Mouse (Mus musculus) stomach, embryonic 14.5 days (tissue): ENCODE data around the gene Atxn1. TPM values are rescaled to one million over a fixed set of nuclear protein-coding genes. Genes with fewer than 3 reads are reported as not detected.

Experiments
- ATAC-seq: fragments of 200-750 bp; cut with Nextera tagmentation; 2 replicates; pipeline ENCODE4 v1.8.0; 2017; ENCODE audit warnings: low read depth, moderate TSS enrichment; ENCODE audit not compliant: insufficient number of reproducible peaks, insufficient read depth, low FRiP score
- H3K27ac ChIP-seq: fragments of 300-500 bp; sonication (generic); 2 replicates; pipeline ENCODE4 v1.5.1; 2014; ENCODE audit warnings: mild to moderate bottlenecking, low read length, moderate library complexity, mixed read lengths
- H3K27me3 ChIP-seq: fragments of 300-500 bp; sonication (generic); 2 replicates; pipeline ENCODE4 v1.6.1; 2014; ENCODE audit warnings: low read length, control low read depth, mixed read lengths; ENCODE audit not compliant: control insufficient read depth, insufficient read depth
- H3K36me3 ChIP-seq: fragments of 300-500 bp; sonication (generic); 2 replicates; pipeline ENCODE4 v1.6.1; 2014; ENCODE audit warnings: mild to moderate bottlenecking, control low read depth, low read length, moderate library complexity, mixed read lengths; ENCODE audit not compliant: control insufficient read depth, insufficient read depth
- H3K4me1 ChIP-seq: fragments of 300-500 bp; sonication (generic); 2 replicates; pipeline ENCODE4 v1.6.1; 2014; ENCODE audit warnings: low read length, control low read depth, mixed read lengths; ENCODE audit not compliant: control insufficient read depth, insufficient read depth
- H3K4me2 ChIP-seq: fragments of 300-500 bp; sonication (generic); replicated peaks from 2 replicates; pipeline ENCODE4 v1.6.1; 2014; ENCODE audit warnings: low read depth, low read length, control low read depth
- H3K4me3 ChIP-seq: fragments of 300-500 bp; sonication (generic); 2 replicates; pipeline ENCODE4 v1.5.1; 2014; ENCODE audit warnings: low read depth, low read length, control low read depth
- H3K9ac ChIP-seq: fragments of 300-500 bp; sonication (generic); replicated peaks from 2 replicates; pipeline ENCODE4 v1.6.1; 2014; ENCODE audit warnings: low read depth, mild to moderate bottlenecking, control low read depth, low read length, moderate library complexity, mixed read lengths
- H3K9me3 ChIP-seq: fragments of 300-500 bp; sonication (generic); 2 replicates; pipeline ENCODE4 v1.6.1; 2016; ENCODE audit warnings: low read depth, low read length, control low read depth; ENCODE audit not compliant: control insufficient read depth
- WGBS: fragments of 180-500 bp; shearing (Covaris S2); extraction: QIAGEN DNeasy Blood & Tissue Kit; methylation state at CpG from one replicate; pipeline ENCODE4 v1.1.7; 2014; 5-methylcytosine and 5-hydroxymethylcytosine counted together
- polyA plus RNA-seq: library from polyadenylated mRNA; unstranded; fragments of >200 nt; fragmentation: Nextera tagmentation; extraction: Ambion mirVana; gene quantifications from 2 replicates; pipeline ENCODE4 v1.2.1, GENCODE M21; 2014

Atxn1 gene
- polyA plus RNA-seq, 1 experiment from 2014 or later, result 6.5 TPM

GRCm38 (mm10) chr13:45783681-45784080 lies 181.1 kb downstream of the Atxn1 start:
- ATAC-seq, result no peak
- no peaks in the 10 kb centered on the region for H3K4me1 ChIP-seq
- no peak overlapping the region for H3K27ac ChIP-seq
- WGBS, result 81% methylated on average over 10 of the region's 10 CpGs
- no peaks in the 10 kb centered on the region for H3K36me3 ChIP-seq
- no peak overlapping the region for H3K4me3 ChIP-seq
- no peak overlapping the region for H3K4me2 ChIP-seq
- no peaks in the 10 kb centered on the region for H3K9me3 ChIP-seq
- H3K27me3 ChIP-seq, result no peaks in the 10 kb centered on the region
- H3K9ac ChIP-seq, result no peak overlapping the region

GRCm38 (mm10) chr13:45778750-45779149 lies 186.1 kb downstream of the Atxn1 start:
- 85% methylated on average over 5 of the region's 5 CpGs for WGBS

GRCm38 (mm10) chr13:45778171-45778570 lies 186.6 kb downstream of the Atxn1 start:
- Histone ChIP-seq H3K4me2 (no peak overlapping the region), H3K27me3 (no peaks in the 10 kb centered on the region), H3K36me3 (no peaks in the 10 kb centered on the region), H3K4me1 (no peaks in the 10 kb centered on the region), H3K9me3 (no peaks in the 10 kb centered on the region), H3K27ac (no peak overlapping the region), H3K9ac (no peak overlapping the region), H3K4me3 (no peak overlapping the region)
- no peak for ATAC-seq
- 33% methylated on average over 9 of the region's 9 CpGs for WGBS

More at GRCm38 (mm10) chr13:45778750-45779149, 186.1 kb downstream of the Atxn1 start:
- H3K27ac ChIP-seq, result no peak overlapping the region
- H3K9me3 ChIP-seq, result no peaks in the 10 kb centered on the region
- no peak overlapping the region for H3K4me2 ChIP-seq
- H3K27me3 ChIP-seq, result no peaks in the 10 kb centered on the region
- no peaks in the 10 kb centered on the region for H3K36me3 ChIP-seq
- no peaks in the 10 kb centered on the region for H3K4me1 ChIP-seq
- no peak overlapping the region for H3K9ac ChIP-seq
- ATAC-seq, result no peak
- H3K4me3 ChIP-seq, result no peak overlapping the region

GRCm38 (mm10) chr13:45775516-45775915 lies 189.3 kb downstream of the Atxn1 start:
- Histone ChIP-seq H3K27me3 (no peaks in the 10 kb centered on the region), H3K4me3 (no peak overlapping the region), H3K9me3 (no peaks in the 10 kb centered on the region), H3K9ac (no peak overlapping the region), H3K36me3 (no peaks in the 10 kb centered on the region), H3K27ac (no peak overlapping the region), H3K4me2 (no peak overlapping the region), H3K4me1 (no peaks in the 10 kb centered on the region)
- 82% methylated on average over 1 of the region's 1 CpGs for WGBS
- no peak for ATAC-seq

GRCm38 (mm10) chr13:45773381-45774168 lies 191.2 kb downstream of the Atxn1 start:
- H3K36me3 ChIP-seq, result no peaks in the 10 kb centered on the region
- ATAC-seq, result no peak
- no peak overlapping the region for H3K9ac ChIP-seq
- no peaks in the 10 kb centered on the region for H3K4me1 ChIP-seq
- WGBS, result 72% methylated on average over 21 of the region's 21 CpGs
- H3K9me3 ChIP-seq, result no peaks in the 10 kb centered on the region
- H3K4me3 ChIP-seq, result no peak overlapping the region
- H3K27me3 ChIP-seq, result no peaks in the 10 kb centered on the region
- no peak overlapping the region for H3K4me2 ChIP-seq
- H3K27ac ChIP-seq, result no peak overlapping the region

DNA sequence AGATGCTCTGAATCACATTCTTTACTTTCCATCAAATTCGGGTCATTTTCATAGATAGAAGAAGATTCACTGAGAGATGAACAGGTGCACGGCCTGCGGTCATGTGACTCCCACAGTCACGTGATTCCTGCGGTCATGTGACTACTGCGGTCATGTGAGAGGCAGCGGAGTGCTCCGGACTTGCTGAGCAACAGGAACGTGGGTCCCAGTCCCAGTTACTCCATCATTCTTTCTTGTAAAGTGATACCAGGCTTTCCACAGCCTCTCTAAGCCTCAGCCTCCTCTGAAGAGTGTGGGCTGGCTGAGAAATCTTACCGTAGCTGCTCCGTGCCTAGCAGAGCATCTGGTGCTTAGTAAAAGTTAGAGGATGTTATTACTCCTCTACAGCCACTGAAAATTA lies 195.1 kb downstream of the Atxn1 start:
- Histone ChIP-seq H3K4me3 (no peak overlapping the region), H3K4me2 (no peak overlapping the region), H3K4me1 (no peaks in the 10 kb centered on the region), H3K36me3 (no peaks in the 10 kb centered on the region), H3K9me3 (no peaks in the 10 kb centered on the region), H3K27me3 (no peaks in the 10 kb centered on the region), H3K9ac (no peak overlapping the region), H3K27ac (no peak overlapping the region)
- no peak for ATAC-seq
- 94% methylated on average over 11 of the region's 11 CpGs for WGBS

- Histone ChIP-seq H3K36me3 (no peaks in the 10 kb centered on the region), H3K27me3 (no peaks in the 10 kb centered on the region), H3K4me3 (no peak overlapping the region), H3K9ac (no peak overlapping the region), H3K4me1 (no peaks in the 10 kb centered on the region), H3K9me3 (no peaks in the 10 kb centered on the region), H3K27ac (no peak overlapping the region), H3K4me2 (no peak overlapping the region)
- no peak for ATAC-seq
- WGBS, result 88% methylated on average over 3 of the region's 3 CpGs
Observed at GRCm38 (mm10) chr13:45768250-45768649, 196.6 kb downstream of the Atxn1 start.

DNA sequence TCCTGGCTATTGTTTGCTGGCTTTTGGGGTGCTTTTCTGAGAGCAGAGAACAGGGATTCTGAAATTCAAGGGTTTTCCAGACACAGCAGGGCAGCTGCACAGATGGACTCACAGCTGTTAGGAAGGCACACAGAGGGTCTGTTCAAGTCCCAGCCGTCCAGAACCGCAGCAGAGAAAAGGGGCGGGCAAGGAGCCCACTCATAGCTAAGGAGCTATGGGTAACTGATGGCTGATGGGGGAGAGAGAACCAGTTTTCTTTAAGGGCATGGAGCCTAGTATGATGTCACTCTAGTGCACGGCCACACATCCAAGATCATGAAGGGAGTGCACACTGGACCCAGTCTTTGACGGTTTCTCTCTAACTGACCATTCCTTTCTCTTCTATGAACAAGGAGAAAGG lies 200.5 kb downstream of the Atxn1 start:
- Histone ChIP-seq H3K4me1 (no peaks in the 10 kb centered on the region), H3K36me3 (no peaks in the 10 kb centered on the region), H3K4me2 (no peak overlapping the region), H3K4me3 (no peak overlapping the region), H3K27me3 (no peaks in the 10 kb centered on the region), H3K27ac (no peak overlapping the region), H3K9ac (no peak overlapping the region), H3K9me3 (no peaks in the 10 kb centered on the region)
- 84% methylated on average over 5 of the region's 5 CpGs for WGBS
- no peak for ATAC-seq

- Histone ChIP-seq H3K36me3 (no peaks in the 10 kb centered on the region), H3K27me3 (no peaks in the 10 kb centered on the region), H3K4me1 (no peaks in the 10 kb centered on the region), H3K4me3 (no peak overlapping the region), H3K9ac (no peak overlapping the region), H3K27ac (no peak overlapping the region), H3K4me2 (no peak overlapping the region), H3K9me3 (no peaks in the 10 kb centered on the region)
- WGBS, result 66% methylated on average over 7 of the region's 7 CpGs
- ATAC-seq, result no peak
Observed at GRCm38 (mm10) chr13:45762278-45762677, 202.5 kb downstream of the Atxn1 start.
